Mouse (Mus musculus) heart, postnatal 25 days (tissue): ENCODE data around the gene Gm28434. TPM values are rescaled to one million over a fixed set of nuclear protein-coding genes. Genes with fewer than 3 reads are reported as not detected.

ENCODE experiments used
- DNase-seq: peaks from one replicate; pipeline ENCODE4 v3.0.0; 2022; ENCODE audit warnings: low spot score
- intact Hi-C: fragments of 180-260 bp; cut with DNase I; formaldehyde crosslinking; loops from one replicate; pipeline ENCODE4 v1.15.1; 2025
- total RNA-seq, 2 experiments: library from RNA; stranded (reverse); gene quantifications; 2 replicates each; pipeline ENCODE4 v1.2.3; 2021

The Gm28434 gene
- not detected for total RNA-seq

GRCm38 (mm10) chr5:87969201-87969600 is at the start of gene Gm28434, which contains the start of gene 2310003L06Rik:
TSS of gene Gm28434 (plus strand) at chr5:87969517.
TSS of gene 2310003L06Rik (plus strand) at chr5:87969459.
- intact Hi-C loops: no loop called here

GRCm38 (mm10) chr5:87925372-87925771 is 43.9 kb upstream of the Gm28434 start, which contains the start of gene Csn3:
TSS of gene Csn3 (plus strand) at chr5:87925579.
- intact Hi-C loops: no loop called here
- DNase-seq: no peak

More at GRCm38 (mm10) chr5:87969201-87969600, at the start of gene Gm28434, which contains the start of gene 2310003L06Rik:
- no peak for DNase-seq

- no peak for DNase-seq
- intact Hi-C loops: no loop called here
These were observed 37.7 kb upstream of the Gm28434 start for GRCm38 (mm10) chr5:87931603-87932002.

- intact Hi-C loops: no loop called here
- no peak for DNase-seq
These were observed 28.6 kb upstream of the Gm28434 start for GRCm38 (mm10) chr5:87940752-87941151.

GRCm38 (mm10) chr5:87942515-87942914 is 26.8 kb upstream of the Gm28434 start:
- intact Hi-C loops: no loop called here
- no peak for DNase-seq

GRCm38 (mm10) chr5:87951836-87952235 is 17.5 kb upstream of the Gm28434 start:
- no peak for DNase-seq
- intact Hi-C loops: no loop called here

- no peak for DNase-seq
- intact Hi-C loops: no loop called here
These were observed 9.8 kb downstream of the Gm28434 start, which contains the start of gene Cabs1 for GRCm38 (mm10) chr5:87979139-87979538. TSS of gene Cabs1 (plus strand) at chr5:87979439.

GRCm38 (mm10) chr5:87982468-87983214 is 13.3 kb downstream of the Gm28434 start:
- no peak for DNase-seq
- intact Hi-C loops: no loop called here

- intact Hi-C loops: no loop called here
- DNase-seq: no peak
These were observed 32.9 kb downstream of the Gm28434 start, which contains the start of gene Smr3a for GRCm38 (mm10) chr5:88002249-88002648. TSS of gene Smr3a (plus strand) at chr5:88002549.

- DNase-seq: no peak
- intact Hi-C loops: no loop called here
These were observed 35.9 kb downstream of the Gm28434 start for GRCm38 (mm10) chr5:88005241-88005640.

Other genes starting within 250 kb of the Gm28434 start
- not detected for gene Csn1s2a, start 194.9 kb upstream of the Gm28434 start, total RNA-seq
- gene Csn1s2b, start 161.4 kb upstream of the Gm28434 start, total RNA-seq: not detected
- gene Prr27, start 143.8 kb upstream of the Gm28434 start, total RNA-seq: not detected
- gene Odam, start 84.5 kb upstream of the Gm28434 start, total RNA-seq: not detected
- gene Csn3, start 43.9 kb upstream of the Gm28434 start, total RNA-seq: not detected
- gene 2310003L06Rik, start 58 bp upstream of the Gm28434 start, total RNA-seq: not detected
- gene Cabs1, start 9.9 kb downstream of the Gm28434 start, total RNA-seq: not detected
- gene Smr3a, start 33.0 kb downstream of the Gm28434 start, total RNA-seq: not detected
- not detected for gene Smr2, start 117.0 kb downstream of the Gm28434 start, total RNA-seq
- not detected for gene Gm11116, start 142.0 kb downstream of the Gm28434 start, total RNA-seq
- gene Gm11115, start 184.6 kb downstream of the Gm28434 start, total RNA-seq: not detected